Mouse (Mus musculus): ENCODE data around the gene Zbtb38. TPM values are rescaled to one million over a fixed set of nuclear protein-coding genes. Genes with fewer than 3 reads are reported as not detected.
"Not testable (repeated sequence)": the region's sequence is repeated elsewhere in the genome, so short reads cannot be mapped to it uniquely, and the experiment has no call there.

Zbtb38 gene
- polyA plus RNA-seq, 1 experiment = 4.7 TPM

GRCm38 (mm10) chr9:96690461-96690863, 62.2 kb downstream of the Zbtb38 start:
- 87% methylated on average over 4 of the region's 4 CpGs for WGBS
- DNase-seq (ENCODE audit: low read depth, low spot score) = no peak

GRCm38 (mm10) chr9:96689076-96689475, 63.6 kb downstream of the Zbtb38 start:
- DNase-seq (ENCODE audit: low read depth, low spot score) = no peak
- WGBS = 75% methylated on average over 4 of the region's 4 CpGs

GRCm38 (mm10) chr9:96688194-96688875, 64.3 kb downstream of the Zbtb38 start:
- 82% methylated on average over 21 of the region's 21 CpGs for WGBS
- no peak for DNase-seq (ENCODE audit: low read depth, low spot score)

- DNase-seq (ENCODE audit: low read depth, low spot score) = no peak
- whole genome bisulfite sequencing = 80% methylated on average over 20 of the region's 20 CpGs
Observed at GRCm38 (mm10) chr9:96687591-96688186, 64.9 kb downstream of the Zbtb38 start.

GRCm38 (mm10) chr9:96685600-96686084, 67.0 kb downstream of the Zbtb38 start:
- WGBS = 93% methylated on average over 18 of the region's 18 CpGs
- no peak for DNase-seq (ENCODE audit: low read depth, low spot score)

GRCm38 (mm10) chr9:96684866-96685599, 67.6 kb downstream of the Zbtb38 start:
- no peak for DNase-seq (ENCODE audit: low read depth, low spot score)
- 88% methylated on average over 14 of the region's 14 CpGs for WGBS

GRCm38 (mm10) chr9:96684165-96684792, 68.4 kb downstream of the Zbtb38 start:
- 93% methylated on average over 4 of the region's 4 CpGs for WGBS

GRCm38 (mm10) chr9:96678611-96679010, 74.0 kb downstream of the Zbtb38 start:
- 73% methylated on average over 5 of the region's 5 CpGs for WGBS
- no peak for DNase-seq (ENCODE audit: low read depth, low spot score)

More at GRCm38 (mm10) chr9:96684165-96684792, 68.4 kb downstream of the Zbtb38 start:
- no peak for DNase-seq (ENCODE audit: low read depth, low spot score)

- WGBS = 78% methylated on average over 5 of the region's 5 CpGs
- DNase-seq (ENCODE audit: low read depth, low spot score) = not testable (repeated sequence)
Observed at GRCm38 (mm10) chr9:96677711-96678110, 74.9 kb downstream of the Zbtb38 start.

GRCm38 (mm10) chr9:96676671-96677070, 76.0 kb downstream of the Zbtb38 start:
- 88% methylated on average over 10 of the region's 10 CpGs for WGBS
- DNase-seq (ENCODE audit: low read depth, low spot score) = no peak

- WGBS = 84% methylated on average over 8 of the region's 8 CpGs
Observed at GRCm38 (mm10) chr9:96675763-96676640, 76.6 kb downstream of the Zbtb38 start.

GRCm38 (mm10) chr9:96675071-96675762, 77.4 kb downstream of the Zbtb38 start:
- WGBS = 25% methylated on average over 5 of the region's 5 CpGs
- peak; percentile 22 for DNase-seq (ENCODE audit: low read depth, low spot score)

More at GRCm38 (mm10) chr9:96675763-96676640, 76.6 kb downstream of the Zbtb38 start:
- no peak for DNase-seq (ENCODE audit: low read depth, low spot score)

- WGBS = 88% methylated on average over 8 of the region's 8 CpGs
- DNase-seq (ENCODE audit: low read depth, low spot score) = no peak
Observed at GRCm38 (mm10) chr9:96674301-96674700, 78.3 kb downstream of the Zbtb38 start.

- no peak for DNase-seq (ENCODE audit: low read depth, low spot score)
- WGBS = 57% methylated on average over 2 of the region's 2 CpGs
Observed at GRCm38 (mm10) chr9:96672466-96672865, 80.2 kb downstream of the Zbtb38 start.

- WGBS = 94% methylated on average over 12 of the region's 12 CpGs
- no peak for DNase-seq (ENCODE audit: low read depth, low spot score)
Observed at GRCm38 (mm10) chr9:96671249-96671648, 81.4 kb downstream of the Zbtb38 start.

- WGBS = 1% methylated on average over 15 of the region's 15 CpGs
- peak; percentile 96 for DNase-seq (ENCODE audit: low read depth, low spot score)
Observed at GRCm38 (mm10) chr9:96669877-96670276, 82.8 kb downstream of the Zbtb38 start.

- WGBS = 55% methylated on average over 5 of the region's 5 CpGs
- DNase-seq (ENCODE audit: low read depth, low spot score) = no peak
Observed at GRCm38 (mm10) chr9:96668628-96669027, 84.0 kb downstream of the Zbtb38 start.

GRCm38 (mm10) chr9:96660510-96661244, 92.0 kb downstream of the Zbtb38 start:
- no peak for DNase-seq (ENCODE audit: low read depth, low spot score)
- WGBS = 64% methylated on average over 10 of the region's 10 CpGs

Data from large intestine, adult 2 months (tissue).